Mouse (Mus musculus) embryonic facial prominence, embryonic 14.5 days (tissue): ENCODE data around the gene Zfp763. TPM values are rescaled to one million over a fixed set of nuclear protein-coding genes. Genes with fewer than 3 reads are reported as not detected.

Experiments
- ATAC-seq: fragments of 200-750 bp; cut with Nextera tagmentation; 2 replicates; pipeline ENCODE4 v1.8.0; 2017; ENCODE audit warnings: low read depth, moderate number of reproducible peaks, moderate TSS enrichment
- DNase-seq: peaks from one replicate; pipeline ENCODE4 v3.0.0-alpha.2; 2015; ENCODE audit warnings: low spot score
- H3K27ac ChIP-seq: fragments of 300-500 bp; sonication (generic); replicated peaks from 2 replicates; pipeline ENCODE4 v1.5.1; 2014; ENCODE audit warnings: low read depth, mild to moderate bottlenecking, low read length, moderate library complexity
- H3K27me3 ChIP-seq: fragments of 300-500 bp; sonication (generic); replicated peaks from 2 replicates; pipeline ENCODE4 v1.6.1; 2014; ENCODE audit warnings: low read length; ENCODE audit not compliant: control insufficient read depth, insufficient read depth
- H3K36me3 ChIP-seq: fragments of 300-500 bp; sonication (generic); 2 replicates; pipeline ENCODE4 v1.6.1; 2014; ENCODE audit warnings: low read length, mixed read lengths; ENCODE audit not compliant: control insufficient read depth, insufficient read depth
- H3K4me1 ChIP-seq: fragments of 300-500 bp; sonication (generic); 2 replicates; pipeline ENCODE4 v1.6.1; 2014; ENCODE audit warnings: antibody characterized with exemption, low read length; ENCODE audit not compliant: control insufficient read depth, insufficient read depth
- H3K4me2 ChIP-seq: fragments of 300-500 bp; sonication (generic); 2 replicates; pipeline ENCODE4 v1.6.1; 2014; ENCODE audit warnings: low read depth, mild to moderate bottlenecking, low read length, moderate library complexity, mixed read lengths
- H3K4me3 ChIP-seq: fragments of 300-500 bp; sonication (generic); 2 replicates; pipeline ENCODE4 v1.5.1; 2014; ENCODE audit warnings: low read depth, mild to moderate bottlenecking, low read length
- H3K9ac ChIP-seq: fragments of 300-500 bp; sonication (generic); 2 replicates; pipeline ENCODE4 v1.6.1; 2014; ENCODE audit warnings: low read depth, mild to moderate bottlenecking, low read length, moderate library complexity, mixed read lengths
- H3K9me3 ChIP-seq: fragments of 300-500 bp; sonication (generic); 2 replicates; pipeline ENCODE4 v1.6.1; 2016; ENCODE audit warnings: low read length; ENCODE audit not compliant: control insufficient read depth
- WGBS: fragments of 180-500 bp; shearing (Covaris S2); extraction: QIAGEN DNeasy Blood & Tissue Kit; methylation state at CpG from one replicate; pipeline ENCODE4 v1.1.7; 2014; 5-methylcytosine and 5-hydroxymethylcytosine counted together
- polyA plus RNA-seq: library from polyadenylated mRNA; unstranded; fragments of >200 nt; fragmentation: Nextera tagmentation; extraction: Ambion mirVana; gene quantifications from 2 replicates; pipeline ENCODE4 v1.2.1, GENCODE M21; 2014

Gene Zfp763
- polyA plus RNA-seq, 1 experiment from 2014 or later = 8.6 TPM

GRCm38 (mm10) chr17:32992699-32993474, 40.3 kb downstream of the Zfp763 start, which contains the start of gene Zfp952:
Zfp952 (plus strand) TSS chr17:32993129.
- H3K9me3 ChIP-seq = peaks cover 13% of the 10 kb centered on the region; the same call in 1 of the 2 replicates
- peak within 1 kb of the TSS; percentile 55 for H3K27ac ChIP-seq
- WGBS = 1% methylated on average over 21 of the region's 21 CpGs
- H3K4me2 ChIP-seq = peak within 1 kb of the TSS; percentile 74
- peaks cover 11% of the 10 kb centered on the region; the same call in 1 of the 2 replicates for H3K4me1 ChIP-seq
- ATAC-seq (peak; percentile 98), DNase-seq (peak; percentile 96)
- no peaks in the 10 kb centered on the region for H3K27me3 ChIP-seq
- H3K9ac ChIP-seq = peak within 1 kb of the TSS; percentile 67
- H3K4me3 ChIP-seq = peak within 1 kb of the TSS; percentile 57
- peaks cover 29% of the 10 kb centered on the region for H3K36me3 ChIP-seq

GRCm38 (mm10) chr17:32991965-32992698, 41.1 kb downstream of the Zfp763 start:
- WGBS = 69% methylated on average over 12 of the region's 12 CpGs
- H3K27me3 ChIP-seq = no peaks in the 10 kb centered on the region
- H3K9me3 ChIP-seq = peaks cover 8% of the 10 kb centered on the region; the same call in 1 of the 2 replicates
- H3K36me3 ChIP-seq = peaks cover 29% of the 10 kb centered on the region
- peak overlapping the region; percentile 57 for H3K4me3 ChIP-seq
- peak overlapping the region; percentile 67 for H3K9ac ChIP-seq
- no peak for ATAC-seq
- peak; percentile 53 for DNase-seq
- H3K4me1 ChIP-seq = peaks cover 11% of the 10 kb centered on the region; the same call in 1 of the 2 replicates
- peak overlapping the region; percentile 74 for H3K4me2 ChIP-seq
- peak overlapping the region; percentile 55; the same call in 1 of the 2 replicates for H3K27ac ChIP-seq

- ATAC-seq = no peak
- H3K9me3 ChIP-seq = no peaks in the 10 kb centered on the region
- H3K27ac ChIP-seq = no peak overlapping the region
- H3K36me3 ChIP-seq = no peaks in the 10 kb centered on the region
- H3K4me3 ChIP-seq = no peak overlapping the region
- no peaks in the 10 kb centered on the region for H3K4me1 ChIP-seq
- DNase-seq = no peak
- no peak overlapping the region for H3K9ac ChIP-seq
- WGBS = 76% methylated on average over 4 of the region's 4 CpGs
- no peaks in the 10 kb centered on the region for H3K27me3 ChIP-seq
- no peak overlapping the region for H3K4me2 ChIP-seq
These were observed 46.9 kb downstream of the Zfp763 start for GRCm38 (mm10) chr17:32986301-32986700.

- DNase-seq (peak; percentile 53), ATAC-seq (no peak)
- Histone ChIP-seq H3K4me2 (no peak overlapping the region), H3K9me3 (no peaks in the 10 kb centered on the region), H3K4me1 (no peaks in the 10 kb centered on the region), H3K27ac (no peak overlapping the region), H3K9ac (no peak overlapping the region), H3K27me3 (no peaks in the 10 kb centered on the region), H3K4me3 (no peak overlapping the region), H3K36me3 (peaks cover 36% of the 10 kb centered on the region)
- WGBS = 75% methylated on average over 4 of the region's 4 CpGs
These were observed 51.8 kb downstream of the Zfp763 start for GRCm38 (mm10) chr17:32981361-32981760.

Other genes starting within 250 kb of the Zfp763 start
- 39.8 and 53.0 TPM in 2 replicates for gene Zfp871, start 245.1 kb downstream of the Zfp763 start, polyA plus RNA-seq
- 2.8 and 3.5 TPM in 2 replicates for gene Zfp811, start 223.5 kb downstream of the Zfp763 start, polyA plus RNA-seq
- gene Zfp799, start 203.1 kb downstream of the Zfp763 start, polyA plus RNA-seq = 14.5 and 15.4 TPM in 2 replicates
- 8.7 and 8.9 TPM in 2 replicates for gene Zfp870, start 141.8 kb downstream of the Zfp763 start, polyA plus RNA-seq
- not detected in 2 replicates for gene Cyp4f14, start 116.1 kb downstream of the Zfp763 start, polyA plus RNA-seq
- gene Cyp4f13, start 86.0 kb downstream of the Zfp763 start, polyA plus RNA-seq = 11.6 and 12.8 TPM in 2 replicates
- 9.0 and 11.3 TPM in 2 replicates for gene Zfp472, start 67.6 kb downstream of the Zfp763 start, polyA plus RNA-seq
- 9.4 and 10.7 TPM in 2 replicates for gene Zfp952, start 40.3 kb downstream of the Zfp763 start, polyA plus RNA-seq
- not detected in 2 replicates for gene 4921501E09Rik, start 34.7 kb upstream of the Zfp763 start, polyA plus RNA-seq
- 7.8 and 9.0 TPM in 2 replicates for gene Zfp563, start 55.9 kb upstream of the Zfp763 start, polyA plus RNA-seq
- 0.06 TPM in 1 of 2 replicates, not detected in the other for gene Morc2b, start 106.3 kb upstream of the Zfp763 start, polyA plus RNA-seq
- gene Olfr55, start 135.0 kb upstream of the Zfp763 start, polyA plus RNA-seq = not detected in 2 replicates
- gene Olfr239, start 157.9 kb upstream of the Zfp763 start, polyA plus RNA-seq = 0.09 TPM in 1 of 2 replicates, not detected in the other
- not detected in 2 replicates for gene Olfr1564, start 188.3 kb upstream of the Zfp763 start, polyA plus RNA-seq
- 15.9 and 18.4 TPM in 2 replicates for gene Zfp955a, start 221.7 kb upstream of the Zfp763 start, polyA plus RNA-seq
- gene Olfr63, start 231.3 kb upstream of the Zfp763 start, polyA plus RNA-seq = 0.03 TPM in 1 of 2 replicates, not detected in the other